Mouse (Mus musculus): Measurements from ENCODE around the gene Tfap4. TPM values are rescaled to one million over a fixed set of nuclear protein-coding genes. Genes with fewer than 3 reads are reported as not detected.

Gene Tfap4
- 6.9 and 7.2 TPM in 2 replicates for polyA plus RNA-seq (2012; rRNA removed)

- peak; percentile 74 to 84 for DNase-seq (ENCODE audit: extremely low spot score in 1 of 2, low spot score in 1 of 2)
These were observed at the start of gene Tfap4 for GRCm38 (mm10) chr16:4559715-4560144. TSS of gene Tfap4 (minus strand) at chr16:4559854.

DNA sequence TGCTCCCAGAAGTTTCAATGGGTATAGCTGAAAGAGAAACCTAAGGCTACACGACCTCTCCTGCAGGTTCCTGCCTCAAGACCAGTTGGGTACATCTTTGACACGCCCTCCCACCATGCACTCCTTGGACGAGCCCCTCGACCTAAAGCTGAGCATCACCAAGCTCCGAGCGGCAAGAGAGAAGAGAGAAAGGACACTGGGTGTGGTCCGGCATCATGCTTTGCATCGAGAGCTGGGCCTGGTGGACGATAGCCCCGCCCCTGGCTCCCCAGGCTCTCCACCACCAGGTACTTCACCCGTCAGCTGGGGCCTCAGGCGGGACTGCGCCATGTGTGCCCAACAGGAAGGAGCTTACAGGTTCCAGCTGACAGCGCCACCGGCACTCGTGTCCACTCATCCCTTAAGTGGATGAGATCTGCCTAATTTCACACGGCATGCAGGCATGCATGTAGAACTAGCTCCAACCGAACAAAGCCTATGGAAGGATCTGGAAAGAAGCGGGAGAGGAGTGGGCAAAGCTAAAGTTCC, 48.9 kb upstream of the Tfap4 start:
- DNase-seq (ENCODE audit: extremely low spot score in 1 of 2, low spot score in 1 of 2) = no peak

GRCm38 (mm10) chr16:4607818-4608531, 48.3 kb upstream of the Tfap4 start:
- DNase-seq (ENCODE audit: extremely low spot score in 1 of 2, low spot score in 1 of 2) = peak; percentile 66 to 88

GRCm38 (mm10) chr16:4606431-4607084, 46.9 kb upstream of the Tfap4 start:
- peak in 1 of 2 experiments; percentile 53 for DNase-seq (ENCODE audit: extremely low spot score in 1 of 2, low spot score in 1 of 2)

- DNase-seq (ENCODE audit: extremely low spot score in 1 of 2, low spot score in 1 of 2) = no peak
These were observed 46.0 kb upstream of the Tfap4 start for GRCm38 (mm10) chr16:4605514-4606131.

- DNase-seq (ENCODE audit: extremely low spot score in 1 of 2, low spot score in 1 of 2) = no peak
These were observed 44.7 kb upstream of the Tfap4 start for GRCm38 (mm10) chr16:4604293-4604837.

GRCm38 (mm10) chr16:4603453-4603837, 43.8 kb upstream of the Tfap4 start:
- no peak for DNase-seq (ENCODE audit: extremely low spot score in 1 of 2, low spot score in 1 of 2)

- DNase-seq (ENCODE audit: extremely low spot score in 1 of 2, low spot score in 1 of 2) = no peak
These were observed 43.3 kb upstream of the Tfap4 start for GRCm38 (mm10) chr16:4602766-4603452.

DNA sequence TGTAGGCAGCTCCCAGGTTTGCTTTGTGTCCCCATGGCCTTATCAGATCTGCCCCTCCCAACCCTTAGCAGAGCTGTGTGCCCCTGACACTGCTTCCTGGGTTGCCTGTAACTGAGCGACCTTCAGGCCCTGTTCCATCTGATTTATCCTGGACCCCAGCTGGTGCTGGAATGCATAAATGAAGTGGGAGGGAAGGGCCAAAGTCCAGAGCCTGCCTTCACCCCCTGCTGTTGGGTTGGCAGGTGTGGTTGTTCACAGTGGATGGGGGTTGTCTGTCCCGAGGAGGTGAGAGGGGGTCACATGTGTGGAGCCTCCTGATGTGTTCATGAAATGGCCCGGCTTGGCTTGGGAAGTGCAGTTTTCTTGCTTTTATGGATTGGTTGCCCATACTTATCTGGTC, 42.5 kb upstream of the Tfap4 start:
- no peak for DNase-seq (ENCODE audit: extremely low spot score in 1 of 2, low spot score in 1 of 2)

GRCm38 (mm10) chr16:4600701-4601310, 41.2 kb upstream of the Tfap4 start:
- DNase-seq (ENCODE audit: extremely low spot score in 1 of 2, low spot score in 1 of 2) = no peak

- DNase-seq (ENCODE audit: extremely low spot score in 1 of 2, low spot score in 1 of 2) = no peak
These were observed 40.0 kb upstream of the Tfap4 start for GRCm38 (mm10) chr16:4599616-4600015.

- no peak for DNase-seq (ENCODE audit: extremely low spot score in 1 of 2, low spot score in 1 of 2)
These were observed 39.4 kb upstream of the Tfap4 start for GRCm38 (mm10) chr16:4598891-4599543.

GRCm38 (mm10) chr16:4598041-4598440, 38.4 kb upstream of the Tfap4 start:
- no peak for DNase-seq (ENCODE audit: extremely low spot score in 1 of 2, low spot score in 1 of 2)

- no peak for DNase-seq (ENCODE audit: extremely low spot score in 1 of 2, low spot score in 1 of 2)
These were observed 37.6 kb upstream of the Tfap4 start for GRCm38 (mm10) chr16:4597296-4597695.

DNA sequence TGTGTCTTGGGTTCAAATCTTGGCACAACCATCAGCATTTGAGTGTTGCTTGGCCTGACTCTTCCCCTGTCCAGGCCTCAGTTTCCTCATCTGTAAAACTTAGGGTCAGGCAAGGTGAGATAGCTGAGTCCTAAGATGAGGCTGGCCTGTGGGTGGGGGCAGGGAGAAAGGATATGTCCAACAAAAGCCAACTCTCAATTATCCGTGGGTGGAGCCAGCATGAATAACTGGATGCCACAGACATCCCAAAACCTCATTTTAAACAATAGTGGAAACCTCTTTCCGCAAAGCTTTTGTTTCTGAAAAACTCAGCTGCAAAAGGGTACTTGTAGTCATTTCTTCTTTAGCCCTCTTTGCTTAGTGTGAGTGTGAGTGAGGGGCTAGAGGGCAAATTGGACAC, 37.2 kb upstream of the Tfap4 start:
- no peak for DNase-seq (ENCODE audit: extremely low spot score in 1 of 2, low spot score in 1 of 2)

DNA sequence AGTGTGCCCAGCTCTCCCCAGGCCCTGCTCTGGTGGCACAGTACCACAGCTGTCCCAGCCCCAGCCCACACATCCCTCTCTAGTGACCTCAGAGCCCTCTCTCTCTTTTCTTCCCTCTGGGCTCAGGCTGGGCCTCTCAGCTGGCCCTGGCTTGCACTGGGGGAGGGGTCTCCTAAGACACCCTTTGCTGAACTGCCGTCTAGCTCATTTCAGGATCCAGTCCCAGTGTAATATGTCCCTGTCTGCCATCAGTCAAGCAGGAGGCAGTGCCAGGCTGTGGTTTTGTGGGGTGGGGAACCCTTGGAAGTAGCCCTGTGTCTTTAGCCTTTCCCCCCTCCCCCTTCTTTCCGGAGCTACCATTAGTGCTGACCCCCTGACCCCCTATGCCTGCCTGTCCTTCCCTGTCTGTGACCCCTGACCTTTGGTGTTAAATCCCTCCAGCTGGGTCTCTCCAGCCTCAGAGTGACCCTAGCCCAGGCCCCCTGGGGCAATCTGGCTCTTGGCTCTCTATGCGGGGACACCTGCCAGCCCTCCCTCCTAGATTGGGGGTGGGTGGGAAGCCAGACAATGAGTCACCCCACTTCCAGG, 36.6 kb upstream of the Tfap4 start:
- no peak for DNase-seq (ENCODE audit: extremely low spot score in 1 of 2, low spot score in 1 of 2)

- DNase-seq (ENCODE audit: extremely low spot score in 1 of 2, low spot score in 1 of 2) = no peak
These were observed 35.9 kb upstream of the Tfap4 start for GRCm38 (mm10) chr16:4595527-4595963.

DNA sequence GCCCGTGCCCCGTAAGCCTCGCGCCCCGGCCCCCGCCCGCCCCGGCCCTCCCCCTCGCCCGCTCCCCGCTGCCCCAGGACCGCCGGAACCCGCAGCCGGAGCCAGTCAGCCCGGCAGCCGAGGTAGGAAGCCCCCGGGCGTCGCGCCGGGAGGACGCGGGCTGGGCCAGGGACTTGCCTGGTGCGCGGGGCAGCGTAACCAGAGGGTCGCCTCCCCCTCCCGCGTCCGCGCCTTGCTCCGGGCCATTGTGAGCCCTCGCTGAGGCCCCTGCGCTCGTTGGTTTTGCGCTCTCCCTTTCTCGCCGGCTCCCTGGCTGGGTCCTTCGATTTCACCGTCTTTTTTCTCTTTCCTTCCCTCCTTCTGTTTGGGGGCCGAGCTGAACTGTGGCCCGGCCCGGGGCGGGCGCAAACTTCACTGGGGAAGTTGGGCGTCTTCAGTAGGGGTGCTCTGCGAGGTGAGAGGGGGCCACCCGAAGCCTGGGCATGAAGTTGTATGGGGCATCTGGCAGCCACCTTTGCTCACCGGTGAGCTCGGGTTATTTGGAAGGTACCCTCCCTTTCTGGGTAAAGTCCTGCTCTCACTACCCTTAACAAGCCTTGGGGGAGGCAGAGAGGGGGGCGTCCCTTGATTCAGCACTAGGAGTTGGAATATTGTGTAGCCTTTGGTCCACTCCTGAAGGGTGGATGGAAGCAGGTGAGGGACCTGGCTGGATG, 35.3 kb upstream of the Tfap4 start:
- DNase-seq (ENCODE audit: extremely low spot score in 1 of 2, low spot score in 1 of 2) = no peak

Measured in frontal cortex, adult 2 months (tissue).